Mouse (Mus musculus): ENCODE data around the gene Mindy2. TPM values are rescaled to one million over a fixed set of nuclear protein-coding genes. Genes with fewer than 3 reads are reported as not detected.

The Mindy2 gene
- polyA plus RNA-seq, 1 experiment from 2014 or later, result 21.2 TPM

Other genes starting within 250 kb of the Mindy2 start
- gene Ccnb2, start 235.6 kb downstream of the Mindy2 start, polyA plus RNA-seq (2015; fragmentation: Nextera tagmentation; extraction: Ambion mirVana), result 14.8 and 20.3 TPM in 2 replicates
- gene Rnf111, start 153.4 kb downstream of the Mindy2 start, polyA plus RNA-seq (2015; fragmentation: Nextera tagmentation; extraction: Ambion mirVana), result 28.9 and 32.7 TPM in 2 replicates
- 63.2 and 66.2 TPM in 2 replicates for gene Sltm, start 114.4 kb downstream of the Mindy2 start, polyA plus RNA-seq (2015; fragmentation: Nextera tagmentation; extraction: Ambion mirVana)
- 0.21 and 0.25 TPM in 2 replicates for gene Gm10642, start 923 bp downstream of the Mindy2 start, polyA plus RNA-seq (2015; fragmentation: Nextera tagmentation; extraction: Ambion mirVana)
- gene Adam10, start 21.8 kb upstream of the Mindy2 start, polyA plus RNA-seq (2015; fragmentation: Nextera tagmentation; extraction: Ambion mirVana), result 53.6 and 60.8 TPM in 2 replicates

Data from midbrain, embryonic 16.5 days (tissue).